Mouse (Mus musculus): ENCODE data around the gene Negr1. TPM values are rescaled to one million over a fixed set of nuclear protein-coding genes. Genes with fewer than 3 reads are reported as not detected.

Gene Negr1
- polyA plus RNA-seq, 1 experiment from 2014 or later: 5.9 TPM

- ATAC-seq (replicated peaks; ENCODE audit: low FRiP score, low read depth) (no peak), DNase-seq (ENCODE audit: low spot score) (no peak)
- Histone ChIP-seq H3K9me3 (replicated peaks; ENCODE audit: low read length) (no peaks in the 10 kb centered on the region), H3K4me2 (ENCODE audit: low read length) (no peak overlapping the region), H3K27ac (no peak overlapping the region), H3K4me3 (replicated peaks; ENCODE audit: low read depth, low read length) (no peak overlapping the region), H3K4me1 (replicated peaks; ENCODE audit: insufficient read depth, low read length) (no peaks in the 10 kb centered on the region), H3K9ac (ENCODE audit: low read depth, low read length) (no peak overlapping the region), H3K36me3 (ENCODE audit: insufficient read depth, low read length) (no peaks in the 10 kb centered on the region), H3K27me3 (ENCODE audit: insufficient read depth, low read length) (no peaks in the 10 kb centered on the region)
- no peak for TF ChIP-seq CTCF (IDR thresholded peaks at IDR 0.05; ENCODE audit: low read depth)
- WGBS: 75% methylated on average over 3 of the region's 3 CpGs
Observed at GRCm38 (mm10) chr3:156648378-156648777, 86.8 kb downstream of the Negr1 start.

GRCm38 (mm10) chr3:156662553-156662952 is 101.0 kb downstream of the Negr1 start:
- Histone ChIP-seq H3K4me2 (ENCODE audit: low read length) (no peak overlapping the region), H3K36me3 (ENCODE audit: insufficient read depth, low read length) (no peaks in the 10 kb centered on the region), H3K4me1 (replicated peaks; ENCODE audit: insufficient read depth, low read length) (no peaks in the 10 kb centered on the region), H3K4me3 (replicated peaks; ENCODE audit: low read depth, low read length) (no peak overlapping the region), H3K9ac (ENCODE audit: low read depth, low read length) (no peak overlapping the region), H3K27me3 (ENCODE audit: insufficient read depth, low read length) (no peaks in the 10 kb centered on the region), H3K9me3 (replicated peaks; ENCODE audit: low read length) (no peaks in the 10 kb centered on the region), H3K27ac (no peak overlapping the region)
- whole genome bisulfite sequencing: 91% methylated on average over 2 of the region's 2 CpGs
- TF ChIP-seq CTCF (IDR thresholded peaks at IDR 0.05; ENCODE audit: low read depth): no peak
- DNase-seq (ENCODE audit: low spot score) (no peak), ATAC-seq (replicated peaks; ENCODE audit: low FRiP score, low read depth) (no peak)

GRCm38 (mm10) chr3:156672560-156672959 is 111.0 kb downstream of the Negr1 start:
- no peak overlapping the region for H3K27ac ChIP-seq
- no peak for TF ChIP-seq CTCF (IDR thresholded peaks at IDR 0.05; ENCODE audit: low read depth)
- no peaks in the 10 kb centered on the region for H3K27me3 ChIP-seq (ENCODE audit: insufficient read depth, low read length)
- H3K9me3 ChIP-seq (replicated peaks; ENCODE audit: low read length): no peaks in the 10 kb centered on the region
- DNase-seq (ENCODE audit: low spot score): no peak
- no peak overlapping the region for H3K9ac ChIP-seq (ENCODE audit: low read depth, low read length)
- H3K36me3 ChIP-seq (ENCODE audit: insufficient read depth, low read length): no peaks in the 10 kb centered on the region
- no peaks in the 10 kb centered on the region for H3K4me1 ChIP-seq (replicated peaks; ENCODE audit: insufficient read depth, low read length)
- no peak overlapping the region for H3K4me2 ChIP-seq (ENCODE audit: low read length)
- H3K4me3 ChIP-seq (replicated peaks; ENCODE audit: low read depth, low read length): no peak overlapping the region
- ATAC-seq (replicated peaks; ENCODE audit: low FRiP score, low read depth): no peak
- 77% methylated on average over 3 of the region's 3 CpGs for WGBS

- DNase-seq (ENCODE audit: low spot score): no peak
- no peak overlapping the region for H3K4me3 ChIP-seq (replicated peaks; ENCODE audit: low read depth, low read length)
- H3K4me2 ChIP-seq (ENCODE audit: low read length): no peak overlapping the region
- no peak for TF ChIP-seq CTCF (IDR thresholded peaks at IDR 0.05; ENCODE audit: low read depth)
- 90% methylated on average over 5 of the region's 5 CpGs for WGBS
- no peaks in the 10 kb centered on the region for H3K9me3 ChIP-seq (replicated peaks; ENCODE audit: low read length)
- ATAC-seq (replicated peaks; ENCODE audit: low FRiP score, low read depth): no peak
- no peaks in the 10 kb centered on the region for H3K27me3 ChIP-seq (ENCODE audit: insufficient read depth, low read length)
- H3K27ac ChIP-seq: no peak overlapping the region
- H3K4me1 ChIP-seq (replicated peaks; ENCODE audit: insufficient read depth, low read length): no peaks in the 10 kb centered on the region
- no peaks in the 10 kb centered on the region for H3K36me3 ChIP-seq (ENCODE audit: insufficient read depth, low read length)
- H3K9ac ChIP-seq (ENCODE audit: low read depth, low read length): no peak overlapping the region
Observed at GRCm38 (mm10) chr3:156690059-156690605, 128.5 kb downstream of the Negr1 start.

GRCm38 (mm10) chr3:156698687-156699086 is 137.1 kb downstream of the Negr1 start:
- Histone ChIP-seq H3K9ac (ENCODE audit: low read depth, low read length) (no peak overlapping the region), H3K9me3 (replicated peaks; ENCODE audit: low read length) (no peaks in the 10 kb centered on the region), H3K36me3 (ENCODE audit: insufficient read depth, low read length) (no peaks in the 10 kb centered on the region), H3K27me3 (ENCODE audit: insufficient read depth, low read length) (no peaks in the 10 kb centered on the region), H3K4me2 (ENCODE audit: low read length) (no peak overlapping the region), H3K4me3 (replicated peaks; ENCODE audit: low read depth, low read length) (no peak overlapping the region), H3K27ac (no peak overlapping the region), H3K4me1 (replicated peaks; ENCODE audit: insufficient read depth, low read length) (no peaks in the 10 kb centered on the region)
- peak; percentile 11 for DNase-seq (ENCODE audit: low spot score)
- no peak for TF ChIP-seq CTCF (IDR thresholded peaks at IDR 0.05; ENCODE audit: low read depth)
- no peak; the same call in 1 of the 2 replicates for ATAC-seq (replicated peaks; ENCODE audit: low FRiP score, low read depth)
- WGBS: 54% methylated on average over 1 of the region's 1 CpGs

GRCm38 (mm10) chr3:156703241-156703640 is 141.6 kb downstream of the Negr1 start:
- DNase-seq (ENCODE audit: low spot score) (no peak), ATAC-seq (replicated peaks; ENCODE audit: low FRiP score, low read depth) (no peak)
- TF ChIP-seq CTCF (IDR thresholded peaks at IDR 0.05; ENCODE audit: low read depth): no peak
- Histone ChIP-seq H3K27ac (no peak overlapping the region), H3K9me3 (replicated peaks; ENCODE audit: low read length) (no peaks in the 10 kb centered on the region), H3K27me3 (ENCODE audit: insufficient read depth, low read length) (no peaks in the 10 kb centered on the region), H3K4me2 (ENCODE audit: low read length) (no peak overlapping the region), H3K9ac (ENCODE audit: low read depth, low read length) (no peak overlapping the region), H3K36me3 (ENCODE audit: insufficient read depth, low read length) (no peaks in the 10 kb centered on the region), H3K4me1 (replicated peaks; ENCODE audit: insufficient read depth, low read length) (no peaks in the 10 kb centered on the region), H3K4me3 (replicated peaks; ENCODE audit: low read depth, low read length) (no peak overlapping the region)
- 68% methylated on average over 1 of the region's 1 CpGs for WGBS

DNA sequence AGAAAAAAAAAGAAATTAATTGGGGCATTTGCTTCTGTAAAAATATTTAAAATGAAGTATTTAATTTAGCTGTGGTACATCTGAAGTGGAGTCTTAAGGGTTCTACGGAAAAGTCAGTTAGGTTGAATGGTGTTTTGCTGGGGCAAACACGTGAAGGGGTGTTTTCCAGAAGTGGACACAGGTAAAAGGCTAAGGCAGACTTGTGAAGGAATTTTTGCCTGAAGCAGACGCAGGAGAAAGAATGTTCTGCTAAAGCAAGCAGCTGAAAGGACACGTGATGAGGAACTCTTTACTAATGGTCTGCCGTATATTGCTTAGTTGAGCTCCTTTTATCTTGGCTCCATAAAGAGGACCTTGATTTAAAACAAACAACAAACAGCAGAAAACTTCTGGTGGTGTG is 148.6 kb downstream of the Negr1 start:
- ATAC-seq (replicated peaks; ENCODE audit: low FRiP score, low read depth) (no peak), DNase-seq (ENCODE audit: low spot score) (no peak)
- no peaks in the 10 kb centered on the region for H3K4me1 ChIP-seq (replicated peaks; ENCODE audit: insufficient read depth, low read length)
- H3K27ac ChIP-seq: no peak overlapping the region
- H3K4me3 ChIP-seq (replicated peaks; ENCODE audit: low read depth, low read length): no peak overlapping the region
- no peaks in the 10 kb centered on the region for H3K27me3 ChIP-seq (ENCODE audit: insufficient read depth, low read length)
- H3K36me3 ChIP-seq (ENCODE audit: insufficient read depth, low read length): no peaks in the 10 kb centered on the region
- no peaks in the 10 kb centered on the region for H3K9me3 ChIP-seq (replicated peaks; ENCODE audit: low read length)
- no peak overlapping the region for H3K4me2 ChIP-seq (ENCODE audit: low read length)
- no peak for TF ChIP-seq CTCF (IDR thresholded peaks at IDR 0.05; ENCODE audit: low read depth)
- 45% methylated on average over 5 of the region's 5 CpGs for WGBS
- H3K9ac ChIP-seq (ENCODE audit: low read depth, low read length): no peak overlapping the region
